1 mouse cellular context compared by ENCODE assay signal in genomic region chr4:97829336-97830050, GRCm38 (mm10).
TF ChIP-seq lines count a peak whose summit lies in the region.

No protein-coding gene starts in this region.

TF ChIP-seq in MEL, 35 proteins besides CTCF, POLR2A, EP300 and RAD21 (continued from another document):
- TF ChIP-seq USF2 (IDR thresholded peaks at IDR 0.05; ENCODE audit: borderline replicate concordance in 1 of 2, insufficient read depth in 1 of 2, low read depth in 1 of 2, low read length in 2 of 2) (no peak), MYC (IDR thresholded peaks at IDR 0.05; ENCODE audit: low read depth, low read length) (peak; percentile 47; the same call in 1 of the 2 replicates)
